Mouse (Mus musculus) c-Kit-negative CD71-positive TER-119-positive erythroid progenitor cells, embryonic 14.5 days (primary cell): ENCODE results near the gene Rgl3.

Experiments
- DNase-seq: peaks from one replicate; pipeline ENCODE4 v3.0.0-alpha.2; 2013; ENCODE audit warnings: low read depth, low spot score

Gene Rgl3

GRCm38 (mm10) chr9:21923490-21924098 lies 65.7 kb downstream of the Rgl3 start:
- DNase-seq, result no peak

DNA sequence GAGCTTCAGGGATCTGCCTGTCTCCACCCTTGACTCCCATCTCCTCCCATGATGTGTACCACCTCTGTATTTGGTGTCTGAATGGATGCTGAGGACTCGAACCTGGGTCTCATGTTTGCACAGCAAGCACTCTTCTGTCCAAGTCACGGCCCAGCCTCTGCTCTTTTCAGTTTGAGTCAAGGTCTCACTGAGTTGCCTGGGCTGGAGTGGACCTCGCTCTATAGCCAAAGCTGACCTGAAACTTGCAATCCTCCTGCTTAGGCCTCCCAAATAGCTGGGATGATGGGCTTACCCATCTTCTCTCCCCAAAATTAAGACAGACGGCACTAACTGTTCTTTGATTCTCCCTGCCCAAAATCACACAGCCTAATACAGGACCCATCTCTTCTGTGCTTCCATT lies 66.2 kb downstream of the Rgl3 start:
- no peak for DNase-seq
